Mouse (Mus musculus): Measurements from ENCODE around the gene Ltf. TPM values are rescaled to one million over a fixed set of nuclear protein-coding genes. Genes with fewer than 3 reads are reported as not detected.

Ltf gene
- polyA plus RNA-seq, 1 experiment = 0.53 TPM

DNA sequence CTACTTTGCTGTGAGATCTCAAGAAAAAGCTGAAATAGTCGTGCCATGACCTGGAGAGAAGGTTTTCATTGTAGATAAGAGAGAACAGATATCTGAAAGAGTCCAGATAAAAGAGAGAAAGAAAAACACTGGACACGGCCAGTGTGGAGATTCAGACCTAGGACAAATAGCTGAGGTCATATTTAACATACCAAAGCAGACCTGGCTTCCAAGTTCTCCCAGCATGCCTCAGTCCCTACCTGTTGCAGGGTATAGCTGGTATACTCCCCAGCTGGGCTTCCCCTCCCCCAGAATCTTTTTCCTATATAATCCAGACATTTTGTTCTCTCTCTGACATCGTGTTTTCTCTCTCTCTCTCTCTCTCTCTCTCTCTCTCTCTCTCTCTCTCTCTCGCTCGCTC lies 68.9 kb downstream of the Ltf start:
- DNase-seq (ENCODE audit: low read depth) = no peak
- TF ChIP-seq CTCF (IDR thresholded peaks at IDR 0.05; ENCODE audit: borderline replicate concordance, extremely low read depth, insufficient read depth, insufficient read length) (no peak), POLR2A (IDR thresholded peaks at IDR 0.05; ENCODE audit: borderline replicate concordance, extremely low read depth, insufficient read depth, insufficient read length, poor library complexity, severe bottlenecking) (no peak)

DNA sequence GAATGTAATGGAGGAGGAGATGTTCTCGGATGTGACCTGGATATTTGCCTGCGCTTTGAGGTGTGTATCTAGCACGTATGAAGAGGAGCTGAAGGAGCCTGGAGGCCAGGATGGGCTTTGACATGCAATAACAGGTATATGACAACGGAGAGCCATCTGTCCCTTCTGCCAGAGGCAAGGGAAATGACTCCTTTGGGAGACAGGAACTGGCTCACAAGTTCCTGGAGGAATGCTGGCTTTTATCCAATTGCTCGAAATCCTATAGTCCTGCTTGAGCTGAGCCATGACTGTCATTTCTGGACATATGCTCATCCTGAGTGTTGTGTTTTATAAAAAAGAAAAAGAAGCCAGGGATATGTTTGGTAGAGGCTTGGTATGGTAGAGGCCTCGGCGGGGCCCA lies 69.8 kb downstream of the Ltf start:
- DNase-seq (ENCODE audit: low read depth) = peak; percentile 29

More for the DNA sequence above, 69.8 kb downstream of the Ltf start:
- TF ChIP-seq CTCF (IDR thresholded peaks at IDR 0.05; ENCODE audit: borderline replicate concordance, extremely low read depth, insufficient read depth, insufficient read length) (no peak), POLR2A (IDR thresholded peaks at IDR 0.05; ENCODE audit: borderline replicate concordance, extremely low read depth, insufficient read depth, insufficient read length, poor library complexity, severe bottlenecking) (no peak)

Other genes with a start within 250 kb of the Ltf start
- gene Prss42, start 221.1 kb upstream of the Ltf start, polyA plus RNA-seq (2012; rRNA removed) = not detected in 2 replicates
- not detected in 2 replicates for gene Prss44, start 205.3 kb upstream of the Ltf start, polyA plus RNA-seq (2012; rRNA removed)
- not detected in 2 replicates for gene Prss43, start 192.6 kb upstream of the Ltf start, polyA plus RNA-seq (2012; rRNA removed)
- 0.09 TPM in 1 of 2 replicates, not detected in the other for gene Prss45, start 184.7 kb upstream of the Ltf start, polyA plus RNA-seq (2012; rRNA removed)
- gene Prss46, start 174.8 kb upstream of the Ltf start, polyA plus RNA-seq (2012; rRNA removed) = not detected in 2 replicates
- 0.06 and 0.08 TPM in 2 replicates for gene Prss50, start 161.3 kb upstream of the Ltf start, polyA plus RNA-seq (2012; rRNA removed)
- gene Als2cl, start 139.4 kb upstream of the Ltf start, polyA plus RNA-seq (2012; rRNA removed) = 2.6 and 3.9 TPM in 2 replicates
- 0.61 and 1.1 TPM in 2 replicates for gene Tmie, start 139.2 kb upstream of the Ltf start, polyA plus RNA-seq (2012; rRNA removed)
- not detected in 2 replicates for gene Fam240a, start 102.4 kb upstream of the Ltf start, polyA plus RNA-seq (2012; rRNA removed)
- 0.25 TPM in 1 of 2 replicates, not detected in the other for gene Tdgf1, start 73.1 kb upstream of the Ltf start, polyA plus RNA-seq (2012; rRNA removed)
- gene Lrrc2, start 67.7 kb upstream of the Ltf start, polyA plus RNA-seq (2012; rRNA removed) = 0.09 and 0.26 TPM in 2 replicates
- gene Rtp3, start 28.7 kb upstream of the Ltf start, polyA plus RNA-seq (2012; rRNA removed) = 0.11 and 0.12 TPM in 2 replicates
- gene Ccrl2, start 38.2 kb downstream of the Ltf start, polyA plus RNA-seq (2012; rRNA removed) = 1.1 TPM in 2 replicates
- gene Lrrfip2, start 98.3 kb downstream of the Ltf start, polyA plus RNA-seq (2012; rRNA removed) = 32.9 and 41.3 TPM in 2 replicates

Data from brain, embryonic 14.5 days (tissue).